Mouse (Mus musculus): ENCODE measurements around the gene Me3. TPM values are rescaled to one million over a fixed set of nuclear protein-coding genes. Genes with fewer than 3 reads are reported as not detected.

The Me3 gene
- polyA plus RNA-seq, 1 experiment from 2014 or later: 0.77 TPM

GRCm38 (mm10) chr7:89839721-89840120, 207.5 kb downstream of the Me3 start:
- Histone ChIP-seq H3K4me2 (ENCODE audit: low read depth) (no peak overlapping the region), H3K9ac (ENCODE audit: low read length) (no peak overlapping the region), H3K27ac (ENCODE audit: low read depth, low read length) (no peak overlapping the region), H3K9me3 (ENCODE audit: control insufficient read depth, low read length) (no peaks in the 10 kb centered on the region), H3K27me3 (ENCODE audit: control insufficient read depth, insufficient read depth, low read length) (no peaks in the 10 kb centered on the region), H3K36me3 (ENCODE audit: control insufficient read depth, insufficient read depth, low read length) (no peaks in the 10 kb centered on the region), H3K4me1 (ENCODE audit: control insufficient read depth, insufficient read depth, low read length) (no peaks in the 10 kb centered on the region), H3K4me3 (ENCODE audit: low read depth, low read length) (no peak overlapping the region)
- DNase-seq (ENCODE audit: low spot score): no peak
- WGBS: 87% methylated on average over 8 of the region's 8 CpGs
- ATAC-seq (ENCODE audit: insufficient read depth, low FRiP score, low TSS enrichment): no peak

GRCm38 (mm10) chr7:89841670-89842403, 209.6 kb downstream of the Me3 start:
- H3K4me2 ChIP-seq (ENCODE audit: low read depth): no peak overlapping the region
- no peaks in the 10 kb centered on the region for H3K36me3 ChIP-seq (ENCODE audit: control insufficient read depth, insufficient read depth, low read length)
- no peak overlapping the region for H3K9ac ChIP-seq (ENCODE audit: low read length)
- no peaks in the 10 kb centered on the region for H3K9me3 ChIP-seq (ENCODE audit: control insufficient read depth, low read length)
- peak; percentile 85 for DNase-seq (ENCODE audit: low spot score)
- no peak overlapping the region for H3K27ac ChIP-seq (ENCODE audit: low read depth, low read length)
- WGBS: 41% methylated on average over 15 of the region's 15 CpGs
- peak; percentile 68 for ATAC-seq (ENCODE audit: insufficient read depth, low FRiP score, low TSS enrichment)
- no peaks in the 10 kb centered on the region for H3K4me1 ChIP-seq (ENCODE audit: control insufficient read depth, insufficient read depth, low read length)
- H3K27me3 ChIP-seq (ENCODE audit: control insufficient read depth, insufficient read depth, low read length): no peaks in the 10 kb centered on the region
- no peak overlapping the region for H3K4me3 ChIP-seq (ENCODE audit: low read depth, low read length)

GRCm38 (mm10) chr7:89842404-89842715, 210.2 kb downstream of the Me3 start:
- Histone ChIP-seq H3K36me3 (ENCODE audit: control insufficient read depth, insufficient read depth, low read length) (no peaks in the 10 kb centered on the region), H3K27ac (ENCODE audit: low read depth, low read length) (no peak overlapping the region), H3K4me3 (ENCODE audit: low read depth, low read length) (no peak overlapping the region), H3K4me1 (ENCODE audit: control insufficient read depth, insufficient read depth, low read length) (no peaks in the 10 kb centered on the region), H3K27me3 (ENCODE audit: control insufficient read depth, insufficient read depth, low read length) (no peaks in the 10 kb centered on the region), H3K9me3 (ENCODE audit: control insufficient read depth, low read length) (no peaks in the 10 kb centered on the region), H3K4me2 (ENCODE audit: low read depth) (no peak overlapping the region), H3K9ac (ENCODE audit: low read length) (no peak overlapping the region)
- ATAC-seq (ENCODE audit: insufficient read depth, low FRiP score, low TSS enrichment) (peak; percentile 8; the same call in 1 of the 2 replicates), DNase-seq (ENCODE audit: low spot score) (no peak)
- WGBS: 95% methylated on average over 5 of the region's 5 CpGs

GRCm38 (mm10) chr7:89843121-89843520, 210.9 kb downstream of the Me3 start:
- no peak overlapping the region for H3K4me3 ChIP-seq (ENCODE audit: low read depth, low read length)
- H3K4me2 ChIP-seq (ENCODE audit: low read depth): no peak overlapping the region
- no peaks in the 10 kb centered on the region for H3K4me1 ChIP-seq (ENCODE audit: control insufficient read depth, insufficient read depth, low read length)
- ATAC-seq (ENCODE audit: insufficient read depth, low FRiP score, low TSS enrichment) (no peak), DNase-seq (ENCODE audit: low spot score) (no peak)
- no peaks in the 10 kb centered on the region for H3K9me3 ChIP-seq (ENCODE audit: control insufficient read depth, low read length)
- 66% methylated on average over 6 of the region's 6 CpGs for WGBS
- H3K27ac ChIP-seq (ENCODE audit: low read depth, low read length): no peak overlapping the region
- H3K9ac ChIP-seq (ENCODE audit: low read length): no peak overlapping the region
- no peaks in the 10 kb centered on the region for H3K36me3 ChIP-seq (ENCODE audit: control insufficient read depth, insufficient read depth, low read length)
- no peaks in the 10 kb centered on the region for H3K27me3 ChIP-seq (ENCODE audit: control insufficient read depth, insufficient read depth, low read length)

GRCm38 (mm10) chr7:89843533-89843932, 211.3 kb downstream of the Me3 start:
- no peaks in the 10 kb centered on the region for H3K36me3 ChIP-seq (ENCODE audit: control insufficient read depth, insufficient read depth, low read length)
- no peak overlapping the region for H3K4me2 ChIP-seq (ENCODE audit: low read depth)
- no peaks in the 10 kb centered on the region for H3K4me1 ChIP-seq (ENCODE audit: control insufficient read depth, insufficient read depth, low read length)
- peak; percentile 37 for DNase-seq (ENCODE audit: low spot score)
- no peaks in the 10 kb centered on the region for H3K27me3 ChIP-seq (ENCODE audit: control insufficient read depth, insufficient read depth, low read length)
- H3K4me3 ChIP-seq (ENCODE audit: low read depth, low read length): no peak overlapping the region
- no peak overlapping the region for H3K27ac ChIP-seq (ENCODE audit: low read depth, low read length)
- 34% methylated on average over 6 of the region's 6 CpGs for WGBS
- H3K9ac ChIP-seq (ENCODE audit: low read length): no peak overlapping the region
- H3K9me3 ChIP-seq (ENCODE audit: control insufficient read depth, low read length): no peaks in the 10 kb centered on the region
- no peak for ATAC-seq (ENCODE audit: insufficient read depth, low FRiP score, low TSS enrichment)

- ATAC-seq (ENCODE audit: insufficient read depth, low FRiP score, low TSS enrichment) (no peak), DNase-seq (ENCODE audit: low spot score) (no peak)
- Histone ChIP-seq H3K9me3 (ENCODE audit: control insufficient read depth, low read length) (no peaks in the 10 kb centered on the region), H3K27me3 (ENCODE audit: control insufficient read depth, insufficient read depth, low read length) (no peaks in the 10 kb centered on the region), H3K36me3 (ENCODE audit: control insufficient read depth, insufficient read depth, low read length) (no peaks in the 10 kb centered on the region), H3K27ac (ENCODE audit: low read depth, low read length) (no peak overlapping the region), H3K9ac (ENCODE audit: low read length) (no peak overlapping the region), H3K4me3 (ENCODE audit: low read depth, low read length) (no peak overlapping the region), H3K4me1 (ENCODE audit: control insufficient read depth, insufficient read depth, low read length) (no peaks in the 10 kb centered on the region), H3K4me2 (ENCODE audit: low read depth) (no peak overlapping the region)
- WGBS: 82% methylated on average over 4 of the region's 4 CpGs
These were observed 213.5 kb downstream of the Me3 start for GRCm38 (mm10) chr7:89845669-89846068.

- WGBS: 78% methylated on average over 3 of the region's 3 CpGs
These were observed 218.3 kb downstream of the Me3 start for GRCm38 (mm10) chr7:89850510-89850909.

GRCm38 (mm10) chr7:89852158-89853095, 220.2 kb downstream of the Me3 start:
- no peak overlapping the region for H3K4me2 ChIP-seq (ENCODE audit: low read depth)
- no peaks in the 10 kb centered on the region for H3K36me3 ChIP-seq (ENCODE audit: control insufficient read depth, insufficient read depth, low read length)
- no peak overlapping the region for H3K4me3 ChIP-seq (ENCODE audit: low read depth, low read length)
- 60% methylated on average over 10 of the region's 10 CpGs for WGBS
- ATAC-seq (ENCODE audit: insufficient read depth, low FRiP score, low TSS enrichment): no peak
- H3K9ac ChIP-seq (ENCODE audit: low read length): no peak overlapping the region
- no peak for DNase-seq (ENCODE audit: low spot score)
- no peaks in the 10 kb centered on the region for H3K9me3 ChIP-seq (ENCODE audit: control insufficient read depth, low read length)
- H3K4me1 ChIP-seq (ENCODE audit: control insufficient read depth, insufficient read depth, low read length): no peaks in the 10 kb centered on the region; the same call in 1 of the 2 replicates
- no peak overlapping the region for H3K27ac ChIP-seq (ENCODE audit: low read depth, low read length)
- no peaks in the 10 kb centered on the region for H3K27me3 ChIP-seq (ENCODE audit: control insufficient read depth, insufficient read depth, low read length)

More at GRCm38 (mm10) chr7:89850510-89850909, 218.3 kb downstream of the Me3 start:
- DNase-seq (ENCODE audit: low spot score) (no peak), ATAC-seq (ENCODE audit: insufficient read depth, low FRiP score, low TSS enrichment) (no peak)
- Histone ChIP-seq H3K27ac (ENCODE audit: low read depth, low read length) (no peak overlapping the region), H3K9ac (ENCODE audit: low read length) (no peak overlapping the region), H3K4me2 (ENCODE audit: low read depth) (no peak overlapping the region), H3K4me1 (ENCODE audit: control insufficient read depth, insufficient read depth, low read length) (no peaks in the 10 kb centered on the region), H3K9me3 (ENCODE audit: control insufficient read depth, low read length) (no peaks in the 10 kb centered on the region), H3K36me3 (ENCODE audit: control insufficient read depth, insufficient read depth, low read length) (no peaks in the 10 kb centered on the region), H3K4me3 (ENCODE audit: low read depth, low read length) (no peak overlapping the region), H3K27me3 (ENCODE audit: control insufficient read depth, insufficient read depth, low read length) (no peaks in the 10 kb centered on the region)
